Mouse (Mus musculus) C2C12 (cell line): Measurements from ENCODE around the gene Gm4871. TPM values are rescaled to one million over a fixed set of nuclear protein-coding genes. Genes with fewer than 3 reads are reported as not detected.

Experiments
- H3K27me3 ChIP-seq: one replicate; pipeline ENCODE4 v1.6.1; 2011; ENCODE audit not compliant: control insufficient read depth, insufficient read depth, insufficient read length
- H3K36me3 ChIP-seq: one replicate; pipeline ENCODE4 v1.6.1; 2011; ENCODE audit not compliant: control insufficient read depth, insufficient read depth
- H3K4me3 ChIP-seq: one replicate; pipeline ENCODE4 v1.5.1; 2011; ENCODE audit warnings: mild to moderate bottlenecking, control low read depth; ENCODE audit not compliant: poor library complexity, insufficient read depth, severe bottlenecking
- H3K79me2 ChIP-seq: one replicate; pipeline ENCODE4 v1.6.1; 2011; ENCODE audit not compliant: control insufficient read depth, insufficient read depth
- H3K79me3 ChIP-seq: one replicate; pipeline ENCODE4 v1.6.1; 2011; ENCODE audit warnings: low read depth, control low read depth
- H3ac ChIP-seq: one replicate; pipeline ENCODE3; 2011; ENCODE audit warnings: low read depth; ENCODE audit not compliant: control insufficient read depth, insufficient read length
- CEBPB ChIP-seq: IDR thresholded peaks from one replicate; pipeline ENCODE4 v1.6.1; 2011; ENCODE audit warnings: low read depth, mild to moderate bottlenecking, control low read depth, moderate library complexity
- CTCF ChIP-seq: IDR thresholded peaks from one replicate; pipeline ENCODE4 v1.5.1; 2011; ENCODE audit not compliant: control insufficient read depth, insufficient read depth, insufficient read length
- FOSL1 ChIP-seq: IDR thresholded peaks from one replicate; pipeline ENCODE4 v1.8.0; 2011; ENCODE audit warnings: mild to moderate bottlenecking, low read length; ENCODE audit not compliant: poor library complexity, insufficient read depth, severe bottlenecking
- MAX ChIP-seq: IDR thresholded peaks from one replicate; pipeline ENCODE4 v1.6.1; 2011; ENCODE audit warnings: mild to moderate bottlenecking, control low read depth
- MYOD1 ChIP-seq: IDR thresholded peaks from one replicate; pipeline ENCODE4 v1.6.1; 2011; ENCODE audit warnings: low read depth; ENCODE audit not compliant: control insufficient read depth, insufficient read length
- MYOG ChIP-seq: IDR thresholded peaks from one replicate; pipeline ENCODE4 v1.6.1; 2011; ENCODE audit not compliant: control insufficient read depth, insufficient read length; ENCODE audit errors: extremely low read depth
- USF1 ChIP-seq: IDR thresholded peaks from one replicate; pipeline ENCODE4 v1.6.1; 2011; ENCODE audit warnings: low read depth, mild to moderate bottlenecking, control low read depth, moderate library complexity
- polyA plus RNA-seq: library from polyadenylated mRNA; unstranded; fragments of >200 nt; fragmentation: generic; extraction: Trizol; gene quantifications from one replicate; pipeline ENCODE4 v1.2.1, GENCODE M21; 2012; ENCODE audit warnings: missing spikeins

The Gm4871 gene
- polyA plus RNA-seq, 1 experiment, result not detected

DNA sequence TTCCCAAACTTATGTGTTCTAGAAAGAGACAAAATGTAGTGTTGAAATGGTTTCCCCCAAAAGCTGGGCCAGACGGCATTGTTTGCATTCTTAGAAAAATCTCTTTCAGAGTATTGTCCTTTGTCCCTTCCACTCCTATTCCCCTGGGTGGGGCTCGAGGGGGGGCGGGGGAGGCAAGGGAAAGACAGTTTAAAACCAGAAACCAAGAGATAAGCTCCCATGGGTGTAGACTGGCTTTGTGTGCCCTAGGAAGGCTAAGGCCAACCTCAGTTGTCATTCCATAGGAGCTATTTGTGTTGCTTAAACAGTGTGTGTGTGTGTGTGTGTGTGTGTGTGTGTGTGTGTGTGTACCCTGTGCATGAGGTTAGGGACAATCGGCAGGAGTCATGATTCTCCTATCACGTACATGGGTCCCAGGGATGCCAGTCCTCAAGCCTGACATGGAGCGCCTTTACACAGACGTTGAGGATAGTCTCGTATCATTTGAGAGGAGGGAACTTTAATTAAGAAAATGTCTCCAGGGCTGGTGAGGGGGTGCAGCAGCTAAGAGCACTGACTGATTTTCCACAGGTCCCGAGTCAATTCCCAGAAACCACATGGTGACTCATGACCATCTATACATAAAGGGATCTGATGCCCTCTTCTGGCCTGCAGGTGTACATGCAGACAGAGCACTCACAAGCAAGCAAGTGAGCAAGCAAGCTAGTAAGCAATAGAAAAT, 44.1 kb downstream of the Gm4871 start:
- no peak overlapping the region for H3ac ChIP-seq
- no peaks in the 10 kb centered on the region for H3K79me3 ChIP-seq
- H3K27me3 ChIP-seq, result no peaks in the 10 kb centered on the region
- no peaks in the 10 kb centered on the region for H3K36me3 ChIP-seq
- H3K4me3 ChIP-seq, result no peak overlapping the region
- H3K79me2 ChIP-seq, result no peaks in the 10 kb centered on the region
- peak; percentile 63 for TF ChIP-seq CTCF
- peak; percentile 41 for TF ChIP-seq USF1
- TF ChIP-seq MYOG, result no peak
- no peak for TF ChIP-seq CEBPB

DNA sequence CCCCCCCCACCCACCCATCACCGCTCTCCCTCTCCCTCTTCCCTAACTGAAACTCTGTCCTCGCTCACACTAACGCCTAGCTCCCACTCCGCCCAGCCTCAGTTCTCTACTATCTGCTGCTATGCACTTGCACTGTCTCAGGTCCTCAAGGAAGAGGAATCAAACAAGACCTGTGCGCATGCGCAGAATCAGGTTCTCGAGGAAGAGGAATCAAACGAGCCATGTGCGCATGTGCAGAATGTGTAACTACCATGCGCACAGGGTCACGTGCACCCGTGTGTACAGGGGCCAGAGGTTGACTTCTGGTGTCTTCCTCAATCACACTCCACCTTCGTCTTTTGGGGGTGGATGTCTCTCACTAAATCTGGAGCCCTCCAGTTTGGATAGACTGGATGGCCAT, 45.0 kb downstream of the Gm4871 start:
- Histone ChIP-seq H3K4me3 (peak overlapping the region; percentile 6), H3K27me3 (no peaks in the 10 kb centered on the region), H3ac (no peak overlapping the region), H3K79me3 (no peaks in the 10 kb centered on the region), H3K36me3 (no peaks in the 10 kb centered on the region), H3K79me2 (no peaks in the 10 kb centered on the region)
- TF ChIP-seq USF1 (no peak), CTCF (no peak), MYOD1 (no peak), FOSL1 (no peak), CEBPB (no peak), MAX (no peak), MYOG (no peak)

DNA sequence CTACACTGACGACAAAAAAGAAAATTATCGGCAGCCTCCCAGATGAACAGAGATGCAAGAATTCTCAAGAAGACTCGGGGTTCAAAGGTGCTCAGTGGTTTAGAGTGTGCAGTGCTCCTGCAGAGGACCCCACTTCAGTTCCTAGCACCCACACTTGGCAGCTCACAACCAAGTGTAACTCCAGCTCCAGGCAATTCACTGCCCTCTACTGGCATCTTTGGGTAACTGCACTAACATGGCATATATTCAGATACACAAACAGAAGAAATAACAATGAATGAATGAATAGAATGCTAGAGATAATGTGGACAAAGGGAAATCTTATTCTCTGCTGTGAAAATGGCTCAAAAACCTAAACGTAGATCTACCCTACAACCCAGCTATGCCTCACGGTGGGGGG, 47.7 kb downstream of the Gm4871 start:
- Histone ChIP-seq H3K79me2 (no peaks in the 10 kb centered on the region), H3K27me3 (no peaks in the 10 kb centered on the region), H3K4me3 (no peak overlapping the region), H3K36me3 (no peaks in the 10 kb centered on the region), H3K79me3 (no peaks in the 10 kb centered on the region), H3ac (no peak overlapping the region)
- no peak for TF ChIP-seq MAX
- TF ChIP-seq CEBPB, result no peak
- no peak for TF ChIP-seq USF1
- no peak for TF ChIP-seq MYOG
- no peak for TF ChIP-seq FOSL1
- TF ChIP-seq CTCF, result no peak

DNA sequence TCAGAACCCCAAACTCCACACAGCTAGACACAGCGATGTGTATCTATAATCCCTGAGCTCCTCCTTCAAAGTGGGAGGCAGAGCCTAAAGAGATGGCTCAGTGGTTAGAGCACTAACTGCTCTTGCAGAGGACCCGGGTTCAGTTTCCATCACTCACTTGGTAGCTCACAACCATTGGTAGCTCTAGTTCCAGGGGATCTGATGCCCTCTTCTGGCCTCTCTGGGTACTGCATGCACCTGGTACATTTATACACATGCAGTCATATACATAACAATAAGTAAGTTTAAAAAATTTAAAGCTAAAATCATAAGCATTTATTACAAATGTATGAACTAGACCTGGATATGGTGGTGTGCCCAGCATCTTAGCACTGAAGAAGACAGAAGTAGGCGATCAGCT, 49.3 kb downstream of the Gm4871 start:
- TF ChIP-seq FOSL1, result no peak
- TF ChIP-seq USF1, result no peak
- no peak for TF ChIP-seq MYOD1
- no peak for TF ChIP-seq MAX
- no peak for TF ChIP-seq CEBPB
- TF ChIP-seq MYOG, result no peak
- no peak for TF ChIP-seq CTCF
- Histone ChIP-seq H3K36me3 (no peaks in the 10 kb centered on the region), H3K4me3 (no peak overlapping the region), H3ac (no peak overlapping the region), H3K79me2 (no peaks in the 10 kb centered on the region), H3K27me3 (no peaks in the 10 kb centered on the region), H3K79me3 (no peaks in the 10 kb centered on the region)

Other genes starting within 250 kb of the Gm4871 start
- gene Smurf1, start 66.9 kb downstream of the Gm4871 start, polyA plus RNA-seq, result 39.1 TPM
- gene 1700018F24Rik, start 10.2 kb upstream of the Gm4871 start, polyA plus RNA-seq, result not detected
- 91.7 TPM for gene Arpc1a, start 51.1 kb upstream of the Gm4871 start, polyA plus RNA-seq
- not detected for gene Kpna7, start 51.3 kb upstream of the Gm4871 start, polyA plus RNA-seq
- 741 TPM for gene Arpc1b, start 81.5 kb upstream of the Gm4871 start, polyA plus RNA-seq
- 136 TPM for gene Pdap1, start 107.5 kb upstream of the Gm4871 start, polyA plus RNA-seq
- 175 TPM for gene Bud31, start 107.6 kb upstream of the Gm4871 start, polyA plus RNA-seq
- 14.5 TPM for gene Ptcd1, start 134.4 kb upstream of the Gm4871 start, polyA plus RNA-seq
- 47.7 TPM for gene Cpsf4, start 134.5 kb upstream of the Gm4871 start, polyA plus RNA-seq
- 643 TPM for gene Atp5j2, start 159.3 kb upstream of the Gm4871 start, polyA plus RNA-seq
- 2.0 TPM for gene Zkscan14, start 169.1 kb upstream of the Gm4871 start, polyA plus RNA-seq
- 3.6 TPM for gene Zkscan5, start 171.8 kb upstream of the Gm4871 start, polyA plus RNA-seq
- gene Zfp655, start 199.0 kb upstream of the Gm4871 start, polyA plus RNA-seq, result 7.7 TPM
- 10.4 TPM for gene Zscan25, start 247.7 kb upstream of the Gm4871 start, polyA plus RNA-seq